Mouse (Mus musculus) CH12.LX (cell line): ENCODE measurements around the gene Dusp10. TPM values are rescaled to one million over a fixed set of nuclear protein-coding genes. Genes with fewer than 3 reads are reported as not detected.

ENCODE experiments used
- DNase-seq: peaks from one replicate; pipeline ENCODE4 v3.0.0-alpha.2; 2013; ENCODE audit errors: extremely low read depth
- H3K27ac ChIP-seq: 2 replicates; pipeline ENCODE4 v1.5.1; 2012; ENCODE audit warnings: low read depth, mild to moderate bottlenecking, control low read depth, moderate library complexity; ENCODE audit not compliant: insufficient read depth
- H3K27me3 ChIP-seq: replicated peaks from 2 replicates; pipeline ENCODE3; 2012; ENCODE audit warnings: inconsistent platforms
- H3K36me3 ChIP-seq, 2 experiments: replicated peaks in 1 of 2; 2 replicates each; pipeline versions ENCODE3 to v1.6.1; 2012; ENCODE audit warnings: inconsistent platforms in 1 of 2, low read length in 1 of 2, mild to moderate bottlenecking in 1 of 2, mixed read lengths in 1 of 2, moderate library complexity in 1 of 2; ENCODE audit not compliant: control insufficient read depth in 1 of 2, insufficient read depth in 1 of 2
- H3K4me1 ChIP-seq, 2 experiments: 2 replicates each; pipeline ENCODE4 v1.6.1; 2012; ENCODE audit warnings: inconsistent platforms in 1 of 2, moderate library complexity in 1 of 2; ENCODE audit not compliant: insufficient read depth in 2 of 2, control insufficient read depth in 1 of 2
- H3K4me2 ChIP-seq: 2 replicates; pipeline ENCODE4 v1.6.1; 2012; ENCODE audit warnings: low read depth, mild to moderate bottlenecking, control low read depth; ENCODE audit not compliant: poor library complexity, insufficient read depth, severe bottlenecking
- H3K4me3 ChIP-seq, 3 experiments: fragments of 150-350 bp in 1 of 3; sonication (generic) in 1 of 3; replicated peaks in 1 of 3; 2 replicates each; pipeline versions ENCODE3 to v1.5.1; 2011 to 2012; ENCODE audit warnings: low read depth in 2 of 3, low read length in 2 of 3, mild to moderate bottlenecking in 2 of 3, moderate library complexity in 2 of 3, control low read depth in 1 of 3, improper control_type of control experiment in 1 of 3, inconsistent platforms in 1 of 3, mixed read lengths in 1 of 3; ENCODE audit not compliant: poor library complexity in 1 of 3
- H3K79me2 ChIP-seq: replicated peaks from 2 replicates; pipeline ENCODE4 v1.6.1; 2012; ENCODE audit warnings: mild to moderate bottlenecking, moderate library complexity; ENCODE audit not compliant: control insufficient read depth, poor library complexity, insufficient read depth, severe bottlenecking; ENCODE audit errors: extremely low read depth
- H3K9ac ChIP-seq: 2 replicates; pipeline ENCODE4 v1.6.1; 2012; ENCODE audit warnings: low read depth, mild to moderate bottlenecking, control low read depth, moderate library complexity; ENCODE audit not compliant: insufficient read depth
- H3K9me3 ChIP-seq: replicated peaks from 2 replicates; pipeline ENCODE3; 2012; ENCODE audit warnings: low read length, inconsistent platforms, mixed read lengths
- CTCF ChIP-seq, 2 experiments: IDR thresholded peaks in 1 of 2; conservative IDR thresholded peaks in 1 of 2; 2 replicates each; pipeline ENCODE4 v1.5.1; 2011 to 2012; ENCODE audit warnings: low read depth in 2 of 2, low read length in 2 of 2, improper control_type of control experiment in 1 of 2, inconsistent platforms in 1 of 2, mild to moderate bottlenecking in 1 of 2, moderate library complexity in 1 of 2
- E2F4 ChIP-seq: IDR thresholded peaks from 2 replicates; pipeline ENCODE4 v1.6.1; 2011; ENCODE audit warnings: low read depth, low read length, improper control_type of control experiment; ENCODE audit not compliant: insufficient replicate concordance
- ELF1 ChIP-seq: IDR thresholded peaks from 2 replicates; pipeline ENCODE4 v1.6.1; 2014; ENCODE audit warnings: low read depth, mild to moderate bottlenecking, inconsistent platforms, low read length, improper control_type of control experiment
- EP300 ChIP-seq: IDR thresholded peaks from 2 replicates; pipeline ENCODE4 v1.6.1; 2011; ENCODE audit warnings: low read length, improper control_type of control experiment
- GABPA ChIP-seq: IDR thresholded peaks from 2 replicates; pipeline ENCODE4 v1.6.1; 2012; ENCODE audit warnings: low read depth, low read length, improper control_type of control experiment, inconsistent platforms; ENCODE audit not compliant: insufficient replicate concordance
- IRF4 ChIP-seq: IDR thresholded peaks from 2 replicates; pipeline ENCODE4 v1.6.1; 2014; ENCODE audit warnings: low read depth, mild to moderate bottlenecking, inconsistent platforms, low read length, improper control_type of control experiment
- JUN ChIP-seq: IDR thresholded peaks from 2 replicates; pipeline ENCODE4 v1.6.1; 2011; ENCODE audit warnings: low read depth, mild to moderate bottlenecking, low read length, improper control_type of control experiment, moderate library complexity; ENCODE audit not compliant: insufficient read depth
- JUND ChIP-seq: conservative IDR thresholded peaks from 2 replicates; pipeline ENCODE4 v1.6.1; 2011; ENCODE audit warnings: low read depth, low read length, improper control_type of control experiment
- MAZ ChIP-seq: IDR thresholded peaks from 2 replicates; pipeline ENCODE4 v1.6.1; 2012; ENCODE audit warnings: low read depth, mild to moderate bottlenecking, inconsistent platforms, low read length, improper control_type of control experiment, moderate library complexity
- MYC ChIP-seq: IDR thresholded peaks from 2 replicates; pipeline ENCODE4 v1.6.1; 2011; ENCODE audit warnings: low read depth, mild to moderate bottlenecking, improper control_type of control experiment, low read length
- NELFE ChIP-seq: IDR thresholded peaks from 2 replicates; pipeline ENCODE4 v1.6.1; 2011; ENCODE audit warnings: low read depth, low read length, improper control_type of control experiment
- NRF1 ChIP-seq: IDR thresholded peaks from 2 replicates; pipeline ENCODE4 v1.6.1; 2014; ENCODE audit warnings: low read depth, mild to moderate bottlenecking, inconsistent platforms, low read length, improper control_type of control experiment, moderate library complexity
- POLR2A ChIP-seq: IDR thresholded peaks from 2 replicates; pipeline ENCODE4 v1.6.1; 2011; ENCODE audit warnings: low read depth, mild to moderate bottlenecking, improper control_type of control experiment, low read length
- RAD21 ChIP-seq: IDR thresholded peaks from 2 replicates; pipeline ENCODE4 v1.6.1; 2011; ENCODE audit warnings: low read depth, mild to moderate bottlenecking, low read length, improper control_type of control experiment, moderate library complexity
- SIN3A ChIP-seq: IDR thresholded peaks from 2 replicates; pipeline ENCODE4 v1.6.1; 2012; ENCODE audit warnings: low read length, improper control_type of control experiment, inconsistent platforms
- SMC3 ChIP-seq: IDR thresholded peaks from 2 replicates; pipeline ENCODE4 v1.6.1; 2011; ENCODE audit warnings: low read depth, low read length, improper control_type of control experiment
- TCF12 ChIP-seq: IDR thresholded peaks from 2 replicates; pipeline ENCODE4 v1.6.1; 2014; ENCODE audit warnings: low read depth, mild to moderate bottlenecking, inconsistent platforms, low read length, improper control_type of control experiment
- UBTF ChIP-seq: IDR thresholded peaks from 2 replicates; pipeline ENCODE4 v1.6.1; 2012; ENCODE audit warnings: low read depth, mild to moderate bottlenecking, inconsistent platforms, low read length, improper control_type of control experiment, moderate library complexity
- USF1 ChIP-seq: IDR thresholded peaks from 2 replicates; pipeline ENCODE4 v1.6.1; 2014; ENCODE audit warnings: low read depth, mild to moderate bottlenecking, inconsistent platforms, low read length, improper control_type of control experiment
- ZMIZ1 ChIP-seq: IDR thresholded peaks from 2 replicates; pipeline ENCODE4 v1.6.1; 2012; ENCODE audit warnings: low read depth, mild to moderate bottlenecking, inconsistent platforms, low read length, improper control_type of control experiment
- dilution Hi-C: fragments of 300-500 bp; cut with MboI; formaldehyde crosslinking; loops from 2 replicates; pipeline ENCODE4 v1.14.3; 2020; ENCODE audit warnings: low sequenced_read_pairs; ENCODE audit not compliant: extremely low pct_unique_long_range_greater_than_20kb, extremely low pct_ligation_motif_present
- in situ Hi-C: fragments of 300-500 bp; cut with MboI; formaldehyde crosslinking; loops from 3 replicates; pipeline ENCODE4 v1.14.3; 2019; ENCODE audit warnings: low sequenced_read_pairs, low pct_ligation_motif_present, low pct_unique_long_range_greater_than_20kb, mixed read lengths
- polyA plus RNA-seq: library from polyadenylated mRNA; unstranded; fragments of >175 nt; gene quantifications from 2 replicates; pipeline ENCODE4 v1.2.1, GENCODE M21; 2012; ENCODE audit warnings: low read depth; ENCODE audit not compliant: insufficient read length
- total RNA-seq, 2 experiments: library from RNA; depleted of rRNA; stranded (reverse); fragments of 300-350 nt in 1 of 2; fragments of >200 nt in 1 of 2; gene quantifications; 2 replicates each; pipeline ENCODE4 v1.2.3; 2012 to 2014

Dusp10 gene
- total and polyA plus RNA-seq, 3 experiments = 2.8 to 16.1 (median 14.2) TPM

GRCm38 (mm10) chr1:184033390-184034010 is 20.4 kb downstream of the Dusp10 start:
- dilution Hi-C loops (no loop called here), in situ Hi-C loops (loop anchor here (25.0 kb wide), 2 partner anchors 204 to 371 kb away; no protein-coding TSS in a partner anchor)
- Histone ChIP-seq H3K27me3 (no peaks in the 10 kb centered on the region), H3K9ac (peak overlapping the region; percentile 65), H3K4me1 (peaks cover 0 to 36% of the 10 kb centered on the region in 2 experiments; a peak in 2 of 4 replicates), H3K4me2 (peak overlapping the region; percentile 81), H3K9me3 (no peaks in the 10 kb centered on the region), H3K4me3 (peak overlapping the region; percentile 50 to 68 (median 64)), H3K27ac (peak overlapping the region; percentile 1; the same call in 1 of the 2 replicates), H3K36me3 (peaks cover 0 to 23% of the 10 kb centered on the region in 2 experiments), H3K79me2 (no peaks in the 10 kb centered on the region)
- no peak for DNase-seq
- TF ChIP-seq CTCF (conservative IDR thresholded peaks at IDR 0.05 in 1 of 2, IDR thresholded peaks at IDR 0.05 in 1 of 2; ENCODE audit: low read depth in 2 of 2, low read length in 2 of 2) (peak in 1 of 2 experiments; percentile 41; a peak in 2 of 4 replicates), UBTF (0 out of 2 replicates have a peak, but pooled peaks have one; percentile 63), NELFE (no peak), RAD21 (peak; percentile 32), GABPA (no peak), JUN (no peak), EP300 (no peak), SIN3A (0 out of 2 replicates have a peak, but pooled peaks have one; percentile 5), TCF12 (no peak), POLR2A (no peak), SMC3 (peak; percentile 19), ELF1 (peak; percentile 63), MYC (no peak), E2F4 (no peak), IRF4 (no peak), ZMIZ1 (no peak), USF1 (no peak), MAZ (0 out of 2 replicates have a peak, but pooled peaks have one; percentile 15), JUND (no peak), NRF1 (peak; percentile 63; the same call in 1 of the 2 replicates)
